Mouse (Mus musculus): ENCODE data around the gene Oprm1. TPM values are rescaled to one million over a fixed set of nuclear protein-coding genes. Genes with fewer than 3 reads are reported as not detected.

The Oprm1 gene
- polyA plus RNA-seq, 1 experiment from 2014 or later: 3.2 TPM

- Histone ChIP-seq H3K36me3 (ENCODE audit: control insufficient read depth, insufficient read depth, low read length) (no peaks in the 10 kb centered on the region), H3K4me1 (ENCODE audit: control insufficient read depth, insufficient read depth, low read depth, low read length) (no peaks in the 10 kb centered on the region), H3K27me3 (replicated peaks; ENCODE audit: control insufficient read depth, insufficient read depth, low read length) (no peaks in the 10 kb centered on the region), H3K4me3 (ENCODE audit: low read length) (no peak overlapping the region), H3K4me2 (ENCODE audit: low read length) (no peak overlapping the region), H3K27ac (ENCODE audit: low read depth, low read length) (no peak overlapping the region), H3K9ac (ENCODE audit: low read depth, low read length) (no peak overlapping the region), H3K9me3 (ENCODE audit: control insufficient read depth, low read length) (no peaks in the 10 kb centered on the region)
- 43% methylated on average over 5 of the region's 5 CpGs for WGBS
- no peak for ATAC-seq
These were observed 302.0 kb downstream of the Oprm1 start for GRCm38 (mm10) chr10:7060326-7060725.

DNA sequence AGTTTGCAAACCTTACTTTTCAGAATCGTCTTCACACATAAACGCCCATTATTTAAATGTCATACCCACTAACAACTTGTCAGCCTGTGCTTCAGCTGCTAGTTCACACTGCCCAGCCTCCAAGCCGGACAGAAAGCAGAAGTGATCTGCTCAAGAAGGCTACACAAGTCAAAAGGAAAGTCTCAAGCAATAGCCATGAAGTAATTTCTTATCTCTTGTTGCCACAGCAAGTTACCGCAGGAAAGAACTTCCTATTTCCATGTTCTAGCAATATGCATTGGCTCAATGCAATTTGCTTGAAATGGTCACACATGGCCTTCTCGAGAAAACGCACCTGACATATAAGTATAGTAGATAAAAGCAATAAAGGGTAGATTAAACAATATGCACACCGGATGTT lies 304.7 kb downstream of the Oprm1 start:
- Histone ChIP-seq H3K9ac (ENCODE audit: low read depth, low read length) (no peak overlapping the region), H3K9me3 (ENCODE audit: control insufficient read depth, low read length) (no peaks in the 10 kb centered on the region), H3K36me3 (ENCODE audit: control insufficient read depth, insufficient read depth, low read length) (no peaks in the 10 kb centered on the region), H3K4me3 (ENCODE audit: low read length) (no peak overlapping the region), H3K4me2 (ENCODE audit: low read length) (no peak overlapping the region), H3K27ac (ENCODE audit: low read depth, low read length) (no peak overlapping the region), H3K4me1 (ENCODE audit: control insufficient read depth, insufficient read depth, low read depth, low read length) (no peaks in the 10 kb centered on the region), H3K27me3 (replicated peaks; ENCODE audit: control insufficient read depth, insufficient read depth, low read length) (no peaks in the 10 kb centered on the region)
- no peak for ATAC-seq
- WGBS: 86% methylated on average over 7 of the region's 7 CpGs

- no peaks in the 10 kb centered on the region for H3K4me1 ChIP-seq (ENCODE audit: control insufficient read depth, insufficient read depth, low read depth, low read length)
- H3K36me3 ChIP-seq (ENCODE audit: control insufficient read depth, insufficient read depth, low read length): no peaks in the 10 kb centered on the region
- ATAC-seq: no peak
- no peak overlapping the region for H3K4me3 ChIP-seq (ENCODE audit: low read length)
- no peak overlapping the region for H3K4me2 ChIP-seq (ENCODE audit: low read length)
- no peaks in the 10 kb centered on the region for H3K27me3 ChIP-seq (replicated peaks; ENCODE audit: control insufficient read depth, insufficient read depth, low read length)
- H3K27ac ChIP-seq (ENCODE audit: low read depth, low read length): no peak overlapping the region
- 85% methylated on average over 9 of the region's 9 CpGs for WGBS
- no peak overlapping the region for H3K9ac ChIP-seq (ENCODE audit: low read depth, low read length)
- no peaks in the 10 kb centered on the region for H3K9me3 ChIP-seq (ENCODE audit: control insufficient read depth, low read length)
These were observed 305.6 kb downstream of the Oprm1 start for GRCm38 (mm10) chr10:7063752-7064457.

GRCm38 (mm10) chr10:7068608-7069007 lies 310.3 kb downstream of the Oprm1 start:
- H3K36me3 ChIP-seq (ENCODE audit: control insufficient read depth, insufficient read depth, low read length): no peaks in the 10 kb centered on the region
- H3K4me1 ChIP-seq (ENCODE audit: control insufficient read depth, insufficient read depth, low read depth, low read length): peaks cover 3% of the 10 kb centered on the region; the same call in 1 of the 2 replicates
- ATAC-seq: no peak

DNA sequence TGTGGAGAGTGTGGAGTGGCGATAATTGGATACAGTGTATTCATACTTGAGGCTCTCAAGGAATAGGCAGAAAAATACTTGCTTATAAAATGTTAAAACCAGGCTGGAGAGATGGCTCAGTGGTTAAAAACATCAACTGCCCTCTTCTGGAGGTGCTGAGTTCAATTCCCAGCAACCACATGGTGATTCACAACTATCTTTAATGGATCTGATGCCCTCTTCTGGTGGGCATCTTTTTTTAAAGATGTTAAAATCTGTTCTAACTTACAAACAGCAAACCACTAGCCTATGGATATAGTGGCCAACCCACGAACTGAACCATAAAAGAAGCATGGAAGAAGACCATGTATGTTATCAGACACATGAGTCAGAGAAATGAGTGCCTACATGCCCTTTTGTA lies 310.8 kb downstream of the Oprm1 start:
- no peak overlapping the region for H3K4me2 ChIP-seq (ENCODE audit: low read length)
- H3K4me1 ChIP-seq (ENCODE audit: control insufficient read depth, insufficient read depth, low read depth, low read length): peaks cover 3% of the 10 kb centered on the region; the same call in 1 of the 2 replicates
- H3K9me3 ChIP-seq (ENCODE audit: control insufficient read depth, low read length): no peaks in the 10 kb centered on the region
- no peaks in the 10 kb centered on the region for H3K27me3 ChIP-seq (replicated peaks; ENCODE audit: control insufficient read depth, insufficient read depth, low read length)
- H3K36me3 ChIP-seq (ENCODE audit: control insufficient read depth, insufficient read depth, low read length): no peaks in the 10 kb centered on the region
- no peak overlapping the region for H3K9ac ChIP-seq (ENCODE audit: low read depth, low read length)
- WGBS: 93% methylated on average over 2 of the region's 2 CpGs
- ATAC-seq: no peak
- no peak overlapping the region for H3K4me3 ChIP-seq (ENCODE audit: low read length)
- H3K27ac ChIP-seq (ENCODE audit: low read depth, low read length): no peak overlapping the region

More at GRCm38 (mm10) chr10:7068608-7069007, 310.3 kb downstream of the Oprm1 start:
- Histone ChIP-seq H3K27me3 (replicated peaks; ENCODE audit: control insufficient read depth, insufficient read depth, low read length) (no peaks in the 10 kb centered on the region), H3K4me2 (ENCODE audit: low read length) (no peak overlapping the region), H3K27ac (ENCODE audit: low read depth, low read length) (no peak overlapping the region), H3K9ac (ENCODE audit: low read depth, low read length) (no peak overlapping the region), H3K9me3 (ENCODE audit: control insufficient read depth, low read length) (no peaks in the 10 kb centered on the region), H3K4me3 (ENCODE audit: low read length) (no peak overlapping the region)
- WGBS: 71% methylated on average over 12 of the region's 12 CpGs

GRCm38 (mm10) chr10:7070100-7070835 lies 312.0 kb downstream of the Oprm1 start:
- Histone ChIP-seq H3K9ac (ENCODE audit: low read depth, low read length) (no peak overlapping the region), H3K27ac (ENCODE audit: low read depth, low read length) (no peak overlapping the region), H3K27me3 (replicated peaks; ENCODE audit: control insufficient read depth, insufficient read depth, low read length) (no peaks in the 10 kb centered on the region), H3K4me2 (ENCODE audit: low read length) (no peak overlapping the region), H3K4me1 (ENCODE audit: control insufficient read depth, insufficient read depth, low read depth, low read length) (peaks cover 3% of the 10 kb centered on the region; the same call in 1 of the 2 replicates), H3K36me3 (ENCODE audit: control insufficient read depth, insufficient read depth, low read length) (no peaks in the 10 kb centered on the region), H3K9me3 (ENCODE audit: control insufficient read depth, low read length) (no peaks in the 10 kb centered on the region), H3K4me3 (ENCODE audit: low read length) (no peak overlapping the region)
- WGBS: 53% methylated on average over 8 of the region's 8 CpGs
- ATAC-seq: peak; percentile 79

DNA sequence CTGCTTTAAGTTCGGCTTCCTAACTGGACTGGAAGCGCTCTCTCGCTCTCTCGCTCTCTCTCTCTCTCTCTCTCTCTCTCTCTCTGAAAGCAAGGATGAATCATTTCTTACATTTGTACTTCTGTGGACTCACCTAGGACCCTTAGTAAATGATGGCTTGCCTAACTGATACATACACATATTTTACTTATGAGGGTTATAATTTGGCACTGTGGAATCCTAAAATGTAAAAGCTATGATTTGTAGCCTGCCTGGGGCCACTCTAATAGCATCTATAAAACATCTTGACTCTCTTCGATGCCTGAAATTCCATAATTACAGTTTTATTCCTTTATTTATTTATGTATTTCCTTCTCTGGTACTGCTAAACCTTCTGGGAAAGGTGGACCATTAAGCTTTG lies 312.6 kb downstream of the Oprm1 start:
- Histone ChIP-seq H3K4me3 (ENCODE audit: low read length) (no peak overlapping the region), H3K36me3 (ENCODE audit: control insufficient read depth, insufficient read depth, low read length) (no peaks in the 10 kb centered on the region), H3K4me2 (ENCODE audit: low read length) (no peak overlapping the region), H3K4me1 (ENCODE audit: control insufficient read depth, insufficient read depth, low read depth, low read length) (peaks cover 3% of the 10 kb centered on the region; the same call in 1 of the 2 replicates), H3K27me3 (replicated peaks; ENCODE audit: control insufficient read depth, insufficient read depth, low read length) (no peaks in the 10 kb centered on the region), H3K27ac (ENCODE audit: low read depth, low read length) (no peak overlapping the region), H3K9me3 (ENCODE audit: control insufficient read depth, low read length) (no peaks in the 10 kb centered on the region), H3K9ac (ENCODE audit: low read depth, low read length) (no peak overlapping the region)
- WGBS: 87% methylated on average over 5 of the region's 5 CpGs
- ATAC-seq: no peak

DNA sequence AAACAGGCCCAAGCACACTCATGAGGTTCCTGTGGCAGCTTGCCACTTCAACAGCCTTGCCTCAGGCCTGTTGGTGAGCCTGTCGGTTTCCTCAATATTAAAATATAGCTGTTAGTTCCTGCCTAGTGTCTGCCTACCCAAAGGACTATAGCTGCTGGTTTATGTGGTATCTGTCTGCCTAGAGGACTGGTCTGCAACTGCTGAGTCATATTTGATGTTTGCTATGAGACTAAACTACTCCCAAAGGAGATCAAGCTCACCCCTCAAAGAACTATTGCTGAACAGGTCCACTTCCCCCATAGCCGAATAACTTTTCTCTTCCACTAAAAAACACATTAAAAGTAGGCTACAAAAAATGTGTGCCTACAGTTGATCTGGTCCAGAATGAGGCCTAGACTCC lies 315.9 kb downstream of the Oprm1 start:
- Histone ChIP-seq H3K9ac (ENCODE audit: low read depth, low read length) (no peak overlapping the region), H3K27ac (ENCODE audit: low read depth, low read length) (no peak overlapping the region), H3K4me1 (ENCODE audit: control insufficient read depth, insufficient read depth, low read depth, low read length) (peaks cover 3% of the 10 kb centered on the region), H3K36me3 (ENCODE audit: control insufficient read depth, insufficient read depth, low read length) (no peaks in the 10 kb centered on the region), H3K9me3 (ENCODE audit: control insufficient read depth, low read length) (no peaks in the 10 kb centered on the region), H3K4me3 (ENCODE audit: low read length) (no peak overlapping the region), H3K27me3 (replicated peaks; ENCODE audit: control insufficient read depth, insufficient read depth, low read length) (no peaks in the 10 kb centered on the region), H3K4me2 (ENCODE audit: low read length) (no peak overlapping the region)
- 90% methylated on average over 2 of the region's 2 CpGs for WGBS
- ATAC-seq: no peak

- 91% methylated on average over 2 of the region's 2 CpGs for WGBS
- H3K36me3 ChIP-seq (ENCODE audit: control insufficient read depth, insufficient read depth, low read length): no peaks in the 10 kb centered on the region
- no peaks in the 10 kb centered on the region for H3K9me3 ChIP-seq (ENCODE audit: control insufficient read depth, low read length)
- no peak overlapping the region for H3K4me3 ChIP-seq (ENCODE audit: low read length)
- H3K27ac ChIP-seq (ENCODE audit: low read depth, low read length): no peak overlapping the region; the same call in 1 of the 2 replicates
- H3K27me3 ChIP-seq (replicated peaks; ENCODE audit: control insufficient read depth, insufficient read depth, low read length): no peaks in the 10 kb centered on the region
- no peak overlapping the region for H3K4me2 ChIP-seq (ENCODE audit: low read length)
- ATAC-seq: no peak
- no peaks in the 10 kb centered on the region; the same call in 1 of the 2 replicates for H3K4me1 ChIP-seq (ENCODE audit: control insufficient read depth, insufficient read depth, low read depth, low read length)
- H3K9ac ChIP-seq (ENCODE audit: low read depth, low read length): no peak overlapping the region
These were observed 317.4 kb downstream of the Oprm1 start for GRCm38 (mm10) chr10:7075661-7076060.
